Mouse (Mus musculus) embryonic fibroblast, embryonic 13.5 days (primary cell): ENCODE results near the gene Pir. TPM values are rescaled to one million over a fixed set of nuclear protein-coding genes. Genes with fewer than 3 reads are reported as not detected.

Source experiments
- H3K27ac ChIP-seq: 2 replicates; pipeline ENCODE4 v1.5.1; 2012; ENCODE audit warnings: low read length, control low read depth, inconsistent platforms; ENCODE audit not compliant: insufficient read depth
- H3K4me1 ChIP-seq: 2 replicates; pipeline ENCODE4 v1.6.1; 2011; ENCODE audit warnings: low read length; ENCODE audit not compliant: control insufficient read depth, insufficient read depth
- H3K4me3 ChIP-seq: 2 replicates; pipeline ENCODE4 v1.5.1; 2011; ENCODE audit warnings: mild to moderate bottlenecking, control low read depth, low read length; ENCODE audit not compliant: insufficient read depth
- CTCF ChIP-seq: IDR thresholded peaks from 2 replicates; pipeline ENCODE4 v1.5.1; 2011; ENCODE audit warnings: mild to moderate bottlenecking, control low read depth, low read length, moderate library complexity, borderline replicate concordance; ENCODE audit not compliant: insufficient read depth
- POLR2A ChIP-seq: IDR thresholded peaks from 2 replicates; pipeline ENCODE4 v1.6.1; 2011; ENCODE audit warnings: low read depth, mild to moderate bottlenecking, control low read depth, low read length, moderate library complexity
- polyA plus RNA-seq: library from polyadenylated mRNA; stranded (reverse); fragments of >200 nt; gene quantifications from 2 replicates; pipeline ENCODE4 v1.2.4, GENCODE M21; 2011; ENCODE audit warnings: low read depth; ENCODE audit not compliant: missing spikeins, insufficient read length

Gene Pir
- polyA plus RNA-seq, result 11.8 and 14.6 TPM in 2 replicates

DNA sequence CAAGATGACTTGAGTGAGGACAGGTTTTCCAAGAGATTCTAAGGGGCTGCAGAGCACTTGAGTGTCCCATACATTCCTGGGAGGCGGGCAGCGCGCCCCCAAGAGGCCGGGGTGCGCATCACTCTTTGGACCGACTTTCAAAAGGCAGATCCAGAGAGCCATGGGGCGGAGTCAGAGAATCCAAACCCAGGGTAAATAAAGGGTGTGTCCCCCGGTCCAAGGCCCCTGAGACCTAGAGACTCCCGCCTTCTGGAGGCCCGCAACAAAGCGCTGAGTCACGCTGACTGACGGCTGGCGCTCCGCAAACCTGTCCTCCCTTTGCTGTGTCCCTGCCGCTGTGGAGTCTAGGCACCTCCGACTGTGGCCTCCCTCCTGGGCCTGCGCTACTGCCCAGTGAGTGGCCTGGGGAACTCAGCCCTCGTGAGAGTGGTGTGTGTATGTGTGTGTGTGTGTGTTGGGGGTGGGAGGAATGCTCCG, at the start of gene Pir:
Pir (plus strand) TSS at position 87 of the 477 bp plus-strand sequence.
- Histone ChIP-seq H3K4me3 (peak within 1 kb of the TSS; percentile 15), H3K27ac (peak within 1 kb of the TSS; percentile 30), H3K4me1 (no peaks in the 10 kb centered on the region)
- TF ChIP-seq POLR2A (peak; percentile 57; the same call in 1 of the 2 replicates), CTCF (no peak)

- Histone ChIP-seq H3K4me3 (no peak overlapping the region), H3K4me1 (no peaks in the 10 kb centered on the region), H3K27ac (no peak overlapping the region)
- TF ChIP-seq POLR2A (no peak), CTCF (no peak)
Measured at GRCm38 (mm10) chrX:164221989-164222388, 47.2 kb upstream of the Pir start.

DNA sequence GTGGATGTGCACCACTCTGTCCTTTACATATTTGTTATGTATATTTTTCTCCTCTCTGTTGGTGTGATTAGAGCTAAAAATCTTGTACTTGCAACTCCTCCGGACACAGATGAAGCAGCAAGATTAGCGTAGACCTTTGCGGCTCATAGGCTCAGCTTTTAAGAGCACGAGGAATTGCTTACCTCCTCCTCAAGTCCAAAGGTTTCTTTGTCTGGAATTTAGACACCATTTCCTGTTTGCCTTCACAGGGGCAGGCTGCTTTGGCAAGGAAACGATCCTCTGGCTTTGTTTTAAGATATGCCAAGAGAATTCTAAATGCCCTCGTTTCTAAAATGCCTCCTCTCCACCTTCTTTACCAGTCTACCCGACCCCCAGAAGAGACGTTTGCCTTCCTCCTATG, 35.8 kb upstream of the Pir start:
- no peak overlapping the region for H3K4me3 ChIP-seq
- H3K27ac ChIP-seq, result no peak overlapping the region
- no peak for TF ChIP-seq CTCF
- no peak for TF ChIP-seq POLR2A
- H3K4me1 ChIP-seq, result no peaks in the 10 kb centered on the region

DNA sequence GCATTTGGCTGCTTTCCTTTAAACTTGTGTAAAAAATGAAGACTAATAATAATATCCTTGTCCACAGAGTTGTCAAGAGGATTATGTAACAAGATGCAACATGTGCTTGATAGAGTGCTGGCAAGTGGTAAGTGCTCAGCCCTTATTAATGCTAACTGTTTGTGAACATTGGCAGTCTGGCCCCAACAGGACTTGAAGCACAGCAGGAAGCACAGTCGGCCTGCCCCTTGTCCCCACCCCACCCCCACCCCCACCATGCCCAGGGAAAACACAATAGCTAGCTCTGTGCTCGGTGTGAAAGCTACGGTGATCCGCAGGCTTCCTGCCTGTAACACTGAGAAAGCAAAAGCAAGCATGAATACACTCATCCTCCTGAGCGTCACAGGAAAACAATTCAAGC, 23.5 kb upstream of the Pir start:
- Histone ChIP-seq H3K4me1 (no peaks in the 10 kb centered on the region), H3K27ac (no peak overlapping the region), H3K4me3 (no peak overlapping the region)
- no peak for TF ChIP-seq CTCF
- TF ChIP-seq POLR2A, result no peak

GRCm38 (mm10) chrX:164246722-164247121, 22.4 kb upstream of the Pir start:
- no peak overlapping the region for H3K4me3 ChIP-seq
- H3K27ac ChIP-seq, result no peak overlapping the region
- TF ChIP-seq CTCF (no peak), POLR2A (no peak)
- no peaks in the 10 kb centered on the region for H3K4me1 ChIP-seq

GRCm38 (mm10) chrX:164256527-164256926, 12.6 kb upstream of the Pir start:
- Histone ChIP-seq H3K4me3 (no peak overlapping the region), H3K4me1 (no peaks in the 10 kb centered on the region), H3K27ac (no peak overlapping the region)
- TF ChIP-seq POLR2A (no peak), CTCF (no peak)

DNA sequence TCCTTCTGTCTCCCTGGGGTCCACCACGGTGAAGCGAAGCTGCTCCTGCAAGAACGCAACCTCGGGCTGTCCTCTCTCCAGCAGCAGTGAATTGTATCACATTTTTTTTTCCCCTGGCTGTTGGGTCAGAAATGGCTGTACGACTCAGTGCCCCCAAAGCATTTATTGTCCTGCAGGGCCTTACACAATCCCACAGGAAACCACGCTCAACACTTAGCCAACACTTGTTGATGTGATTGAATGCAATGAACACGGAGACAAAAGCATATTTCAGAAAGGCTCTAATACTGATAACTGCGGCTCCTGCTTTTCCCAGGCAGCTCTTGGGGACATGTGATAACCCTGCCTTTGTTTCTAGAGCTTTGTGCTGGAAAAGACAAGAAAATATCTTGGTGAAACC, 11.1 kb upstream of the Pir start, which contains the start of gene Bmx:
Bmx (minus strand) TSS at position 137 of the 400 bp plus-strand sequence.
- Histone ChIP-seq H3K4me1 (no peaks in the 10 kb centered on the region), H3K4me3 (no peak within 1 kb of the TSS), H3K27ac (no peak within 1 kb of the TSS)
- TF ChIP-seq POLR2A (no peak), CTCF (no peak)

GRCm38 (mm10) chrX:164258662-164259061, 10.5 kb upstream of the Pir start:
- no peak overlapping the region for H3K27ac ChIP-seq
- TF ChIP-seq CTCF, result no peak
- no peak for TF ChIP-seq POLR2A
- no peaks in the 10 kb centered on the region for H3K4me1 ChIP-seq
- H3K4me3 ChIP-seq, result no peak overlapping the region

DNA sequence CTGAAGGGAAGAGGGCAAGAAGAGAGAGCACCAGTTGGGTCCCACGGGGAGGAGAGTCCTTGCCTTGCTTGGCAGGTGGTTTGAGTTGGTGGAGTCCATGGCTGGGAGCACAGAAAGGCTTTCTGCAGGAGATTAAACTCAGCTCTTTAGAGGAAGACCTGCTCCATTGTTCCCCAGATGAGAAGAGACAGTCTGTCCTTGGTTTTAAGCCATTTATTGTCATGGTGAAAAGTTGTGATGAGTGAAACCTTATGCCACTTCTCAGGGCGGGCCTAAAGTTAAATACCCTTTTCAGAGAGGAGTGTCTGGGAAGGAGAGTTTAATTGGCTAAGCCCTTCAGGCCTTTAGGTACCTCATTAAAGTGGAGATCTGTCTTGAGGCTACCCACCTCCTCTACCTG, 6.9 kb upstream of the Pir start:
- H3K27ac ChIP-seq, result no peak overlapping the region
- H3K4me1 ChIP-seq, result no peaks in the 10 kb centered on the region
- H3K4me3 ChIP-seq, result no peak overlapping the region
- TF ChIP-seq POLR2A (no peak), CTCF (no peak)

- no peak overlapping the region for H3K27ac ChIP-seq
- TF ChIP-seq POLR2A, result no peak
- TF ChIP-seq CTCF, result no peak
- no peak overlapping the region for H3K4me3 ChIP-seq
- H3K4me1 ChIP-seq, result no peaks in the 10 kb centered on the region
Measured at GRCm38 (mm10) chrX:164264861-164265260, 4.3 kb upstream of the Pir start.
